Mouse (Mus musculus) left cerebral cortex, adult 8-10 months (tissue): ENCODE measurements around the gene Hoxd9. TPM values are rescaled to one million over a fixed set of nuclear protein-coding genes. Genes with fewer than 3 reads are reported as not detected.

Source experiments
- DNase-seq, 2 experiments: peaks; one replicate each; pipeline ENCODE4 v3.0.0; 2022; ENCODE audit warnings: low spot score in 2 of 2
- total RNA-seq, 4 experiments: library from RNA; stranded (reverse); gene quantifications; 2 replicates each; pipeline ENCODE4 v1.2.4; 2022

Hoxd9 gene
- total RNA-seq, 4 experiments from 2014 or later = not detected

DNA sequence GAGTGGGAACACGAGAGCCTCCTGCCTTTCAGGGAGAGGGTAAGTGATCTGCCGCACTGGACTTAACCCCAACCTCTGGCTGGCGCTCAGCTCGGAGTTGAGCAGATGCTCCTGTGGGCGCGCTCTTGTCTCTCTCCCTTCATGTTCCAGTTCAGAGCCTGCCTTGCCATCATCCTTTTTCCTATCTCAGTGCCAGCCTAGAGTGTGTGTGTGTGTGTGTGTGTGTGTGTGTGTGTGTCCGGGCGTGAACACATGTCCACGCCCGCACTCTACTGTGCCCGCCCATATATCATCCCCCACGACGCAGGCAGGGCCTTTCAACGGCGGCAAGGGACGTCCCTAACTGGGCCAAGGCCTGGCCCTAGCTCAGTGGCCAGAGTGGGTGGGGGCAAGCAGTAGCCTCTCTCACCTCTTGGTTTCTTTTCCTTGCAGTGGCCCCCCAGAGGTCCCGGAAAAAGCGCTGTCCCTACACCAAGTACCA is 14.0 kb upstream of the Hoxd9 start:
- no peak for DNase-seq

DNA sequence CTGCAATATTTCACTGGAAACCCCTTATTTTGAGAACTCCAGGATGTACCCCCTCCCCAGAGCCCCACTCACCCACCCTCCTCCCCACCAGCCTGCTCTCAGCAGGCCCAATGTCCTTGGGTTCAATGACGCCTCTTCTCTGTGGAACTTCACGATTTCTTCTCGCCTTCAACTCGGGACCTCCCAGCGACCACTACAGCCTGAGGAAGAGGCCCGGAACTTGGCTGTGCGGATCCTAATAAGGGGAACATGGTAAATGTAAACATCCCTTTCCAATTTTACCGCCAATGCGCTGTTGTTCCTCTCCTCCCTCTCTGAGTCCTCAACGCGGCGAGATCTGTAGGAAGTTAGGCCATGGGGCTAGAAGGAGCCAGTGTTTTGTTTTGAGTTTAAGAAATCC is 13.4 kb upstream of the Hoxd9 start:
- no peak for DNase-seq

DNA sequence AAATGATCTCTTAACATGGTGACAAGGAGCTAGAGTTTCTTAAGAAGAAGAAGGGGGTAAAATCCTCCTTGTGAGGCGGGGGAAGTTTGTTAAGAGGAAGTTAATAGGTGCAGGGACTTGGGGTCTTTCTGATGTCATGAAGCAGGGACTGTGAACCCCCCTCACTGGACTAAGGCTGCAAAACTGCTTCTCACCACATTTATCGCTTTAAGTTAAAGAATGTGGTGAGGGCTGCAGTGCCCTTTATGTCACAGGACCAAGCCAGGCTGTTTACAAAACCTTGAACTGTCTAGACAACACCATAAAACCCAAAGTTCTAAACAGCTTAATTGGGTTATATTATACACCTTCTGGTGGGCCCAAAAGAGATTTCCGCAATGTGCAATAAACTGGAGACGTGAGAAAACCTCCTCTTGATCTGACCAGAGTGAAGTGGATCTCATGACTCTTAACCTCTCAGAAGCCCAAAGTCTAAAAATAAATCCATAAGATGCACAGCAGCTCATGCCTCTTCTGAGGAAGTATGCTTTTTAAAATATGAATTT is 12.4 kb upstream of the Hoxd9 start:
- no peak for DNase-seq

DNA sequence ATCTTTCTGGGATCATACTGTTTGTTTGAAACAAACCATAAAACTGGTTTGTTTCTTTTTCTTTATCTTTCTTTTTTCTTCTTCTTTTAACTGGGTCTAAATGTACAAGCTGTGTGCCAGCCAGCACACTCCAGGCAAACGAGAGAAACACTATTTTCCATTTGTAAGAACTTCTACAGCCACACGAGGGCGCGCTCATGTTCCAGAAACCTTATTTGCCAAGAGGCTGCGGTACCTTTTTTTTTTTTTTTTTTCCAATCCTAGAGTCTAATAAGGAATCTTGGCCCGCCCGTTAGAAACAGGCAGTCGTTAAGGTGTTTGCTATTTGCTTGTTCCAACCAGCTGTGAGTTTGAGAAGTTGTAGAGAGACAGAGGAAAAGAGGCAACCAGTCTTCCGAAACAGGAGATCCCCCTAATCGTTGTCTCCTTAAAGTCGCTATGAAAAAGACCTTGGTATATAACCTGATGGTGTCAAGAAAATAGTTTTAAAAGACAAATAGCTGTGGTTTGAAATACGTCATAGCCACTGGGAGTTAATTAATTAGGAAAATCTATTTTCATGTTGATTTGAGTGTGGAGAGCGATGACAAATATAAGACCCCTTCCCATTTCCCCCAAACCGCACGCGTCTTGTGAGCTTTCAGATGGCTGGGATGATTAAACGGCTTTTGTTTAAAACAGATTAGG is 11.1 kb upstream of the Hoxd9 start:
- no peak for DNase-seq

DNA sequence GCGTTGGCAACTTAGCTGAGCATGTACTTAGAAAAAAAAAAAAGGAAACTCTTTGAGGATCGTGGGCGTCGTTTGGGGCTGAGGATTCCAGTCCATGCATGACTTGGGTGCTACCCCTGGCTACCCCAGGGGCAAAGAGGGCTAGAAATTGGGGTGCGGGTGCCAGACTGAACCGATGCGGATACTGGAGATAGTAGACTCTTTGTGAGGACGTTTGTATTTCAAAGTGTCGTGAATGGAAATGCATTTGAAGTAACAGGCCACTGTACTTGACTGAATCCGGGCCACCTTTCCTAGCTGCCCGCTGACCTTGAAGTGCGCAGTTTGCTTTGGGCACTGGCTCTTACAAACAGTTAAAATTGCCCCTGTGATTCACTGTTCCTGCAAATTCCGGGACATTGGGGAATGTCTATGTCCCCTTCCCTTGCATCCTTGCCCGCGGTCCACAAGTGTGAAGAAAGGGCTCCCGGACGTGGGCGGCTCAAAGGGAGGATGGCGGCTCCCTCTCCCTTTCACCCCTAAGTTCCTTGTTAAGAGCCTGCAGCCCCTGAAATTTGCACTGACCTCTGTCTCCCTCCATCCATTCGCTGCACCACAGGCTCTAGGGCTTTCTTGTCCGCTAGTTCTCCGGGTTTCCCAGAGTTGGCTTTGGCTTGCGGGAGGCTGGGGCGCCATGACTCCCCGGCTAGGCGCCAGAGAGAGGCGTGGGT is 10.4 kb upstream of the Hoxd9 start:
- no peak for DNase-seq

DNA sequence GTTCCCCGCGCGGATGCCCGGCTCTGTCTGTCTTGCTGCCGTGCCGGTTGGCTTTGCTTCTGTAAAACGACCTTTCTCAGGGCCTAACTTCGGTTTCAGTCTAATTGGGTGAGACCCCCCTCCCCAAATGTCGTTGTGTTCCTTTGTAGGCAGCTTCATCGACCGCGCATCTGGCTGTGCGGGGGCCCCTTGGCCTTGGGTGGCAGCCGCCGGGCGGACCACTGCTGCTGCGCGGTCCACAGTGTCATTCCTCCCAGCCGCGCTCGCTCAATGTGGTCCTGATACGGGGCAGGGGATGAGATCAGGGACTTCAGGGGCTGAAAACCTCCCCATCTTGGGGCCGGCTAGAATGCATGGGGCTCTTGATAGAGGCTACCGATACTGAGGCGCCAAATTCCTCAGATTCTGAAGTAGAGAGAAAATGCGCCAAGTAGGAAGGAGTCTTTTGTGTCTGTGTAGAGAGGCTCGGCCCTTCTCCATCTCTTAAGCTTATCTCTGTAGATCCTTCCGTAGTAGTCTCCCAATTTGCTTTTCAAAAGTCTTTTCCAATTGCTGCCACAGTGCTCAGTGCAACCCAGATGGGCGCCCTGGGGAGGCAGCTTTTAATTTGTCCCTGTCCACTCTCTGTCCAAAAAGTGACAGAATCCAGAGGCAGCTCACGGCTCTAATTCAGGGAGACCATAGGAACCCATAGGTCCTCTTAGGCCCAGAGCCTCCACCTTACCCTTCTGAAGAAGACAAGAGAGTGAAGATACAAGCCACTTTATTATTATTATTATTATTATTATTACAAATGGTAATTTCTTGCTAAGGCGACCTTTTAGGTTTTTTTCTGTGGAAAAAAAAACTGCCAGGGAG is 9.6 kb upstream of the Hoxd9 start:
- no peak for DNase-seq

DNA sequence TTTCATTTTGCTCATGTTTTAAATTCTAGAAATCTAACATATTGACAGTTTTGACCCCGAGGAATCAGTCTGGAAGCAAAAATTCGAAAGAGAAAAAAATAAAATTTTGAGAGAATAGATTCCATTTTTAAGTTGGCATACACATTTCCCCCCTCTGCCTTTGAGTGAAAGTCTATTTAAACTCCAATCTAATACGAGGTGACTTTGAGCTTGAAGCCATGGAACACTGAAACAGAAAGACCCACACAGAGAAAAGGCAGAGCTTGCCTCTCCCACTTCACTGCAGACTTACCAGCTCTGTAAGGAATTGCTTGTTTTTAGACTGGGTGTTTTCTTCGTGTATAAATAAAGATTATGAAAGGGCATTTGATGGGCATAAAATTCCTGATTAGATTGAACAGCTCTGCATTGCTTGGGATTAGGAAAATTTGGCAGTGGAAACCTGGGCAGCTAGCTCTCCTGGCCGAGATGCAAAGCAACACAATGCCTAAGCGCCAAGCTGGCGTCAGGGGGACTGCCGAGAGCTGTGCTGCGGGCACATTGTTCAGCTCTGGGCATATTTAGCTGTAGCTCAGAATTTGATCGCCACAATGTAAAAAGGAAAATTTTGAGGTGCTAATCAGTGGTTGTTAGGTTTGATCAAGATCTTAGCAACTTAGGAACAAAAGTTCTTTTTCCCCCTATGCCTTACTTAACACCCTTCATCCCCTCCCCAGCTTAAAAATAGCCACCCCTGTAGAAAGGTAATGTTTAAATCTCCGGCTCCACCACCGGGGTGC is 8.5 kb upstream of the Hoxd9 start:
- DNase-seq = no peak

DNA sequence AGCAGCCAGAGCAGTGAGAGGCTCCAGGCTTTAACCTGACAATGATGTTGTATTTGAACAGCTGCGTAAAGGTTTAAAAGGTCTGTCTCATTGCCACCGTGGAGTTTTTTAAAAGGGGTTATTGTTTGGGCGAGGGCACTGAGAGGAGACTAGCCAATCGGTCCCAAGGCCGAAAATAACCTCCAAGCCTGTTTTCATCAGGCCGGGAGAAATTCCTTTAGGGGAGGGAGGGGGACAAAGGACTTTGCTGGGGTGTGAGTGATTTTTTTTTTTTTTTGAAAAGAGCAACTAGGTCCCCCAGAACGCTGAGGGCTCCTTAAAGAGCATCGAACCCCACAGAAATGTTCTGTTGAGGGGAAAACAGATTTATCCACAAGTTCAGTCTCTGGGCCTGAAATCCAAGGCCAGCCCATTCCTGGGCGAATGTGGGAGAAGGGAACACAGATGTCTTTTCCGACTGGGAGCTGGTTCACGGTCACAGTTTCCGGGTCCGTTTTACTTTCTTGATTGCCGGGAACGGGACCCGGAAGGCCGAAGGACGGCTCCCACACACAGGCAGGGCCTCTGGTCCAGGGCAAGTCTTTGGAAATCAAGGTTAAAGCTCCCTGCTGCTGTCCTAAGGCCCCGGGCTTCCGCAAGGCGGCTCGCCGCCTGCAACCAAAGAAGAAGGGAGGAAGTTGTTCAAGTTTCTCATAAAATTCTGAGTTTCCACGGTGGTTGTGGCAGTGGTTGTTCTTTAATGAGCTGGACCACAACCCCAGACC is 7.8 kb upstream of the Hoxd9 start:
- no peak for DNase-seq

DNA sequence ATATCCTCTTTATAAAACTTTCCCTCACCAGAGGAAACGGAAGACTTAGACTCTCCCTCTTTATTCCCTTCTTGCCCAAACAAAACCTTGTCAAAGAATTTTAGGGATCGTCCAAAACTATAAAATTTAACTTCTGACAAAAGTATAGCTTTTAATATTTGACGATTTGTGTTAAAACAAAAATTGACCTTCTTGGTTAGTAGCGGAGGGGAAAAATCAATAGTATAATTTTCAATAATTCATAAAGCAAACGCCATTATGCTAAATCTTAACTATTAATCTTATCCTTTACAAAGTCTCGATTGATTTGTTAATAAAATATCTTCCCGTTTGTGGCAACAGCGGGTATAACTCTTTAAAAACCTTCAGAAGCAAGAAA is 7.2 kb upstream of the Hoxd9 start:
- DNase-seq = no peak

DNA sequence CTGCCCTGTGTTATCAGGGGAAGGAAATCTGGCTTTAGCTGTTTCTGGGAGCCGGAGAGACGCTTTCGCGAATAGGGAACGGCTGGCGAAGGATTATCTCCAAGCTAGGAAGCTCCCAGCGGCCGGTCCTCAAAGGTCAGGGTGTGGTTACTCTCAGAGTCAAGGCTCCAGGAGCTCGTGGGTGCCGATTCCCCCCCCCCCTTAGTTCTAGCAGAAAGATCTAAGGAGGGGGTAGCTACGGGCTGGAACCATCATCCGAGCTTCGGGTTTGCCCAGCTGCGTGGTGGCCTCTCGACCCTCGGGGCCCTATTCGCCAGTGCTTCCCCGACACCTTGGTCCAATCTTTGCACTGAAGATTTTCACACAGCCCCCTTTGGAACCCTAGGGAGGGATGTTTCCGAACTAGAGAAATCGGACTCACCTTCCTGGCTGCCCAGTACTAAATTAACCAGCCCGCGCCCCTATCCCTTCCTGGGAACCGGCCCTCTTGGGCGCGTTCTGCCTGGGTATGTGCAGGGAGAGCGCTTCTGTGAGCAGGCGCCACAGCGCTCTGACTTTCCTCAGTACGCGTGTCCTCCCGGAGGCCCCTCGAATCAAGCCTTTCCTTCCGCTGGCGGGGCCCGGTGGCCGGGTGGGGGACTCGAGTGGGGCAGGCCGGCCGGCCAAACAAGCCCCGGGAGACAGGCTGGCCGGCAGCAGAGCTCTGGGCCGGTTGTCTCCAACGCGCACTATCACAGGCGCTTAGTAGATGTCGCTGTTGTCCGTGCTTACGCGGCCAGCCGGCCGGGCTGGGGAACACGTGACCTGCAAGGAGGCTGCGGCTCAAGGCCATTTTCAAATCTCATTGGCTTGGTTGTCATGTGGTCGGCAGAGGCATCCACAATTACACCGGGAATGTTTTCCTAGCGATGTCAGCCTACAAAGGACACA is 6.2 kb upstream of the Hoxd9 start, which contains the start of gene Hoxd10:
Gene Hoxd10, plus strand, starts transcription at position 903 of the 930 bp plus-strand sequence.
- DNase-seq = no peak

DNA sequence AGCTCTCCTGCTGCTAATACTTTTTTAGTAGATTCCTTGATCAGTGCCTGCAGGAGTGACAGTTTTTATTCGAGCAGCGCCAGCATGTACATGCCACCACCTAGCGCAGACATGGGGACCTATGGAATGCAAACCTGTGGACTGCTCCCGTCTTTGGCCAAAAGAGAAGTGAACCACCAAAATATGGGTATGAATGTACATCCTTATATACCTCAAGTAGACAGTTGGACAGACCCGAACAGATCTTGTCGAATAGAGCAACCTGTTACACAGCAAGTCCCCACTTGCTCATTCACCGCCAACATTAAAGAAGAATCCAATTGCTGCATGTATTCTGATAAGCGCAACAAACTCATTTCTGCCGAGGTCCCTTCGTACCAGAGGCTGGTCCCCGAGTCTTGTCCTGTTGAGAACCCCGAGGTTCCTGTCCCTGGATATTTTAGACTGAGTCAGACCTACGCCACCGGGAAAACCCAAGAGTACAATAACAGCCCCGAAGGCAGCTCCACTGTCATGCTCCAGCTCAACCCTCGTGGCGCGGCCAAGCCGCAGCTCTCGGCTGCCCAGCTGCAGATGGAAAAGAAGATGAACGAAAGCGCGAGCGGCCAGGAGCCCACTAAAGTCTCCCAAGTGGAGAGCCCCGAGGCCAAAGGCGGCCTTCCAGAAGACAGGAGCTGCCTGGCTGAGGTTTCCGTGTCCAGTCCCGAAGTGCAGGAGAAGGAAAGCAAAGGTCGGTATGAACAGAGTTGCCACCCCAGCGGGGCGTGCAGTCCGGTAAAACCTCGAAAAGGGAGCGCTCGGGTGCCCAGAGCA is 5.3 kb upstream of the Hoxd9 start:
- no peak for DNase-seq

DNA sequence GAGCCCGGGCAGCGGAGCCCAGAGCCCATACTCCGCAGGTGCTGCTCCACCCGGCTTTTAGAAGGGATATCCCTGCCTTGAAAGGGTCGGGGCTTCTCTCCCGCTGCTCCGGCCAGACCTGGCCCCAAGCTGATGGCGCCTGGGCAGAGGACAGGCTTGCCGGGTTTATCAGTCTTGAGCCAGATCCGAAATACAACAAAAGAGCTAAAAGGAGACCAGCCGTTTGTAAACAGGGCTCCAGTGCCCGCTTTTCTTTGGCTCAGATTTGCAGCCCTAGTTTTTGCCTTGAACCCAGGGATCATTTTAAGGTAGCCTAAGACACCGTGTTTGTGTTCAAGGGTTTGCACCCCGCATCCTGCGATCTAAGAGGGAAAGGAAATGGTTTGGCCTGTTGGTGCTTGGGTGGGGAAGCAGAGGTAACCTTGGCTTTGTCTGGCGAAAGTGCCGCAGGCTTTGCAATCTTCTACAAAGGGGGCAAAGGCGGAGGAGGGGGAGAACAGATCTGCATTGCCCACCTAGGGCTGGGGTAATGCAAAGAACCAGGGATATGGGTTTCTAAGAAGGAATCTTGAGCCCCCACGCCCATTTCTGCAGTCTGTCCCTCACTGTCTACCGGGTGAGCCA is 4.6 kb upstream of the Hoxd9 start:
- no peak for DNase-seq

DNA sequence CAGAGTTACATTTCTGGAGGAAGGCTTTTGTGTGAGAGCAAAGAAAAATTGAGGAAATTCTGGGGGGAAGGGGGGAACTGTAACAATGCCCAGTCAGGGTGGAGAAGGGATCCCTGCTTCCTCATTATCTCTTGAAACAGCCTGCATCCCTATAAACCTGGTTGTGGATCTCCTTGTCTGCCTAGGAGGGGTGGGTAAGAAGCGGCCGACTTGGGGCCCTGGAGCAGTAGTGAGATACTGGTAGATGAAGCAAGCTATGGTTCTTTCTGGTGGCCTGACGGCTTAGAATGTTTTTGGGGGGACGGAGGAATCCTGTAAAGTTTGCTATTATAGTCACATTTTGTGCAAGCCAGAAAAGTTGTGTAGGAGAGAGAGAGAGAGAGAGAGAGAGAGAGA is 4.1 kb upstream of the Hoxd9 start:
- no peak for DNase-seq

DNA sequence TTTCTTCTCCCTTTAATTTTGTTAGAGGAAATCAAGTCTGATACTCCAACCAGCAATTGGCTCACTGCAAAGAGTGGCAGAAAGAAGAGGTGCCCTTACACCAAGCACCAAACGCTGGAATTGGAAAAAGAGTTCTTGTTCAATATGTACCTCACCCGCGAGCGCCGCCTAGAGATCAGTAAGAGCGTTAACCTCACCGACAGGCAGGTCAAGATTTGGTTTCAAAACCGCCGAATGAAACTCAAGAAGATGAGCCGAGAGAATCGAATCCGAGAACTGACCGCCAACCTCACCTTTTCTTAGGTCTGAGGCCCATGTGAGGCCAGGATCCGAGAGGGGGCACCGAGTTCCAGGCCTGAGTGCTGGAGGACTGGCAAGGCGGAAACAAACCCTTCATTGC is 3.5 kb upstream of the Hoxd9 start:
- no peak for DNase-seq

DNA sequence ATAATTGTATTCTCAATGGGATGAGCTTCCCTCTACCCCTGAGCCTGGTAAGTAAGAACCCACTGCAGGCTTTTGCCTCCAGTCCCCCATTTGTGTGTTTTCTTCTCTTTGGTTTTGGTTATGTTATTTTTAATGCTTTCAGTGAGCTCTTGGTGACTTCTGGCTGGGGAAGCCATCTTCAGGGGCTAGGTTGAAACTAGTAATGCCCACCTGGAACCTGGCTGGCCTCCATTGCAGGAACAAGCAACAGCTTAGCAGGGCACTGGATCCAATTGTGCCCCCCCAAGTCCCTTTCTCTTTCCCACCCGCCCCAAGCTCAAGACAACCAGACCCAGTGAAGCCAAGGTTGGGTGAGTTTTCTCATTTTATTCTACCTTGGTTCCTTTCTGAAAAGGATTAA is 2.1 kb upstream of the Hoxd9 start:
- DNase-seq = no peak

DNA sequence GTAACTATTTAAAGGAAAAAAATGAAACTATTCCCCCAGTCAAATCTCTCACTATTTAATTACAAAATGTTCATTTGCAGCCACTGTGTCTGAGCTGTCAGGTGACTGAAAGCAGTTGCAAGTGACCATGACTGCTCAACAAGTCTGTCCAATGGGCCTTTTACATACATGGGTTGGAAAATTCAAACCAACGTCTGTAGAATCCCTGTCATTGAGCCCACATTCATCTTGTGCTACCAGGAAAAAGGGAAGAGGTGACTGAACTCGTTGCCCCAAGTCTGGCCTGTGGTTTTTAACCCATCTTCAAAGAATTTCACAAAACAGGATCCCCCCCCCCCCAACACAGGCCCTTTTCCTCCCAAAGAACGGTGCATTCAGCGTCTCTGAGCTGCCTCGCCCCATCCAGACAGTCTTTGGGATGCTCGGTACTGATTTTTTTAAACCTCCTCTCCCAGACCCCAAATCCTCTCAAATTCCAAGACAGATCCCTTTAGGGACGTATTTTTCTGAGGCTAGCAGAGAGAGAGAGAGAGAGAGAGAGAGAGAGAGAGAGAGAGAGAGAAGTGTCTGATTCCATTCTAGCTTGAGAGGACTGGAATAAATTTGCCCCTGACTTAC is 1.6 kb upstream of the Hoxd9 start:
- no peak for DNase-seq
